Mouse (Mus musculus) spleen, adult 10 weeks (tissue): ENCODE results near the gene Gnl3l. TPM values are rescaled to one million over a fixed set of nuclear protein-coding genes. Genes with fewer than 3 reads are reported as not detected.

Experiments
- polyA plus RNA-seq: library from polyadenylated mRNA; stranded (reverse); fragments of 350-450 nt; fragmentation: Illumina TruSeq; extraction: RNeasy Lipid Tissue Mini Kit (QIAGEN cat#74804); gene quantifications from one replicate; pipeline ENCODE4 v1.2.3, GENCODE M21; 2015; ENCODE audit warnings: low replicate concordance; ENCODE audit not compliant: insufficient read depth

Gnl3l gene
- polyA plus RNA-seq = 32.8 TPM

DNA sequence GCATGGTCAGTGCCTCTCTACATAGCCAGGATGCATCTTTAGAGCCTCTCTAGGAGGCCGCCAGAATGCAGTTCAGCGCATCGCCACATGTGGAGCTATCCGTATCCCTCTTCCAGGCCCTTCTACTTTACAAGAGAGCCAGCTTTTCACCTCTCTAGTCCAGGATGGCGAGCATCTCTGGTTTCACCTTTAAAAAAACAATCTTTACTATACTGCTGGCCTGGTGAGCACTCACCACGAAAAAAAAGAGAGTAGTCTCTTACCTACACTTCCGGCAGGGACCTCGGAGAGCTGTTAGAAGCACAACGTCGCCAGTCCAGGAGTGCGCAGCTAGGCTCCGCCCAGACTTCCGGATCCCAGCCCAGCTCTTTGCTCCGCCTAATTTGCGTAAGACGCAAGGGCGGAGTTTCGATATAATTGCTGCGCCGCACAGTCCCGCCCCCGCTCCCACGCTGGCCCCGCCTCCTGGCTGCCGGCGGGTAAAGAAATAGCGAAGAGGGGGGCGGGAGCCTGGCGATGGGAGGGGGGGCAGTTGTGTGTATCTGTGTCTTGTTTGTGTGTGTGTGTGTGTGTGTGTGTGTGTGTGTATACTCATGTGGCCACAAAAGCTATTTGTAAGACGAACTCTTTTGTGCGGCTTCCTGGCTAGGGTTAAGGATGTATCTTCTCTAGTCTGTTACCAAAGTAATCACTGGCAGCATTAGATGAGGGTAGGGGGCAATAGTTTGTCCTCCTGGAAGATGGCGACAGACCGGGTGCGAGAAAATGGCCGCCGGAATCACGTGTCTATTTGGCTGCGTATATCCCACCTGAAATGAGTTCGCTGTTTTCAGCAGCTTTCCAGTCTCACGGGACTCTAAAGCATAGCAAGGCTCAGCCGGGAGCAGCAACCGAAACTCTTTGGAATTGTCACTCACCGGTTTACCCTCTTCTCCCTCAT lies at the start of gene Gnl3l:
Gene Gnl3l (minus strand): TSS at position 385 of the 940 bp plus-strand sequence.

DNA sequence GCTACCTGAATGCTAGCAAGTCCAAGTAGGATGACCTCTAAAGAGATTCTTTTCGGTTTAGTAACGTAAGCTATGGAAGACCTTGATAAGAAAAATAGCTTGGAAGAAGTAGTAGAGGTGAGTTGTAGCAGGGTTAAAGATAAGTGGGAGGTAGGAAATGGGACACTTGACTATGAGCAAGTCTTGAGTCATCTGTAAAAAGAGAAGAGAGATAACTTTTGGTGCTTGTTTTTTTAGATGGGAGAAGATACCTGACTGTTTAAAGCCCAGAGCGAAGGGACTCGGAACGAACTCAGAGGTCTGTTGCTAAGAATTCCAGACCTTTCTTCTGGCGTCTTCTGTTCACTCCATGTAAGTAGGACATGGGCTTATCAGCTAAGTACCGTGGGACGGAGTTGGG lies 28.7 kb upstream of the Gnl3l start, which contains the start of gene Fgd1:
Gene Fgd1 (plus strand): TSS at position 301 of the 400 bp plus-strand sequence.

Other genes starting within 250 kb of the Gnl3l start
- 7.6 TPM for gene Maged2, start 203.0 kb downstream of the Gnl3l start, polyA plus RNA-seq
- 1.6 TPM for gene Fgd1, start 28.8 kb upstream of the Gnl3l start, polyA plus RNA-seq
- gene Tsr2, start 79.2 kb upstream of the Gnl3l start, polyA plus RNA-seq = 32.9 TPM
- gene Wnk3, start 180.8 kb upstream of the Gnl3l start, polyA plus RNA-seq = 0.23 TPM